Mouse (Mus musculus) MEL (cell line): ENCODE data around the gene Spata31d1a.

ENCODE experiments used
- BHLHE40 ChIP-seq: IDR thresholded peaks from 2 replicates; pipeline ENCODE4 v1.6.1; 2012; ENCODE audit warnings: low read depth, mild to moderate bottlenecking, inconsistent platforms, low read length, improper control_type of control experiment, borderline replicate concordance
- CHD1 ChIP-seq: IDR thresholded peaks from 2 replicates; pipeline ENCODE4 v1.6.1; 2012; ENCODE audit warnings: low read depth, mild to moderate bottlenecking, inconsistent platforms, low read length, improper control_type of control experiment
- CTCF ChIP-seq, 3 experiments: IDR thresholded peaks in 2 of 3; conservative IDR thresholded peaks in 1 of 3; 2 replicates each; pipeline ENCODE4 v1.5.1; 2011 to 2012; ENCODE audit warnings: low read length in 3 of 3, low read depth in 2 of 3, mild to moderate bottlenecking in 2 of 3, improper control_type of control experiment in 1 of 3, inconsistent platforms in 1 of 3, mixed read lengths in 1 of 3, moderate library complexity in 1 of 3; ENCODE audit not compliant: control insufficient read depth in 1 of 3, insufficient read depth in 1 of 3, poor library complexity in 1 of 3, severe bottlenecking in 1 of 3
- GATA1 ChIP-seq: IDR thresholded peaks from 2 replicates; pipeline ENCODE4 v1.6.1; 2011; ENCODE audit warnings: low read depth, low read length, improper control_type of control experiment
- HCFC1 ChIP-seq: IDR thresholded peaks from 2 replicates; pipeline ENCODE4 v1.6.1; 2012; ENCODE audit warnings: low read depth, mild to moderate bottlenecking, inconsistent platforms, low read length, improper control_type of control experiment, moderate library complexity
- JUND ChIP-seq: IDR thresholded peaks from 2 replicates; pipeline ENCODE4 v1.6.1; 2011; ENCODE audit warnings: low read depth, mild to moderate bottlenecking, improper control_type of control experiment, low read length
- MAX ChIP-seq: IDR thresholded peaks from 2 replicates; pipeline ENCODE4 v1.6.1; 2011; ENCODE audit warnings: low read length, improper control_type of control experiment
- POLR2AphosphoS5 ChIP-seq: IDR thresholded peaks from 2 replicates; pipeline ENCODE4 v1.6.1; 2012; ENCODE audit warnings: low read depth, borderline replicate concordance, mild to moderate bottlenecking, inconsistent platforms, low read length, moderate library complexity, mixed read lengths
- RCOR1 ChIP-seq: IDR thresholded peaks from 2 replicates; pipeline ENCODE4 v1.6.1; 2012; ENCODE audit warnings: low read depth, mild to moderate bottlenecking, inconsistent platforms, low read length, improper control_type of control experiment
- UBTF ChIP-seq: IDR thresholded peaks from 2 replicates; pipeline ENCODE4 v1.6.1; 2012; ENCODE audit warnings: low read depth, mild to moderate bottlenecking, inconsistent platforms, low read length, improper control_type of control experiment, moderate library complexity, borderline replicate concordance; ENCODE audit not compliant: insufficient read depth
- ZC3H11A ChIP-seq: IDR thresholded peaks from 2 replicates; pipeline ENCODE4 v1.6.1; 2012; ENCODE audit warnings: low read depth, mild to moderate bottlenecking, inconsistent platforms, low read length, improper control_type of control experiment

- TF ChIP-seq JUND (no peak), GATA1 (no peak), CHD1 (no peak), BHLHE40 (no peak), UBTF (no peak), POLR2AphosphoS5 (no peak), CTCF (IDR thresholded peaks at IDR 0.05 in 2 of 3, conservative IDR thresholded peaks at IDR 0.05 in 1 of 3; ENCODE audit: control insufficient read depth in 1 of 3, insufficient read depth in 1 of 3, low read depth in 2 of 3, low read length in 3 of 3, poor library complexity in 1 of 3, severe bottlenecking in 1 of 3) (no peak), ZC3H11A (no peak), MAX (no peak), RCOR1 (no peak), HCFC1 (no peak)
Observed at GRCm38 (mm10) chr13:59695781-59696180, 14.3 kb downstream of the Spata31d1a start.
